Mouse (Mus musculus) WW6 (cell line): ENCODE measurements around the gene Dnlz.

Experiments
- DNase-seq: peaks from one replicate; pipeline ENCODE4 v3.0.0-alpha.2; 2013; ENCODE audit warnings: low read depth, low spot score

Gene Dnlz

GRCm38 (mm10) chr2:26320245-26321185, 31.4 kb downstream of the Dnlz start:
- no peak for DNase-seq

GRCm38 (mm10) chr2:26319519-26320244, 32.2 kb downstream of the Dnlz start:
- DNase-seq = no peak

GRCm38 (mm10) chr2:26319109-26319508, 32.8 kb downstream of the Dnlz start:
- DNase-seq = no peak

GRCm38 (mm10) chr2:26317991-26318672, 33.8 kb downstream of the Dnlz start:
- DNase-seq = no peak

- no peak for DNase-seq
Observed at GRCm38 (mm10) chr2:26317371-26317770, 34.5 kb downstream of the Dnlz start.

GRCm38 (mm10) chr2:26316576-26317246, 35.2 kb downstream of the Dnlz start:
- no peak for DNase-seq

GRCm38 (mm10) chr2:26315925-26316311, 36.0 kb downstream of the Dnlz start:
- no peak for DNase-seq

- DNase-seq = no peak
Observed at GRCm38 (mm10) chr2:26315072-26315924, 36.6 kb downstream of the Dnlz start, which contains the start of gene Gpsm1. Gpsm1 (plus strand) TSS chr2:26315515.

GRCm38 (mm10) chr2:26314281-26315071, 37.4 kb downstream of the Dnlz start:
- no peak for DNase-seq

- DNase-seq = no peak
Observed at GRCm38 (mm10) chr2:26313394-26313793, 38.5 kb downstream of the Dnlz start.

- no peak for DNase-seq
Observed at GRCm38 (mm10) chr2:26312812-26313211, 39.1 kb downstream of the Dnlz start.

GRCm38 (mm10) chr2:26311936-26312335, 40.0 kb downstream of the Dnlz start:
- no peak for DNase-seq

GRCm38 (mm10) chr2:26309739-26310138, 42.2 kb downstream of the Dnlz start:
- no peak for DNase-seq

GRCm38 (mm10) chr2:26306702-26307101, 45.2 kb downstream of the Dnlz start:
- no peak for DNase-seq

- no peak for DNase-seq
Observed at GRCm38 (mm10) chr2:26305555-26305954, 46.4 kb downstream of the Dnlz start.

- no peak for DNase-seq
Observed at GRCm38 (mm10) chr2:26304711-26305110, 47.2 kb downstream of the Dnlz start.

- DNase-seq = no peak
Observed at GRCm38 (mm10) chr2:26302005-26302503, 49.9 kb downstream of the Dnlz start.

- no peak for DNase-seq
Observed at GRCm38 (mm10) chr2:26300808-26301174, 51.1 kb downstream of the Dnlz start.

GRCm38 (mm10) chr2:26300161-26300807, 51.6 kb downstream of the Dnlz start:
- DNase-seq = no peak
